Mouse (Mus musculus) spleen, adult 10 weeks (tissue): ENCODE data around the gene Ccno. TPM values are rescaled to one million over a fixed set of nuclear protein-coding genes. Genes with fewer than 3 reads are reported as not detected.

Source experiments
- polyA plus RNA-seq: library from polyadenylated mRNA; stranded (reverse); fragments of 350-450 nt; fragmentation: Illumina TruSeq; extraction: RNeasy Lipid Tissue Mini Kit (QIAGEN cat#74804); gene quantifications from one replicate; pipeline ENCODE4 v1.2.3, GENCODE M21; 2015; ENCODE audit warnings: low replicate concordance; ENCODE audit not compliant: insufficient read depth

The Ccno gene
- not detected for polyA plus RNA-seq

GRCm38 (mm10) chr13:112987532-112987943 is at the start of gene Ccno:
Gene Ccno (plus strand): TSS chr13:112987802.

GRCm38 (mm10) chr13:112993531-112994152 is 6.0 kb downstream of the Ccno start, which contains the start of gene Mcidas:
Gene Mcidas (plus strand): TSS chr13:112993845.

DNA sequence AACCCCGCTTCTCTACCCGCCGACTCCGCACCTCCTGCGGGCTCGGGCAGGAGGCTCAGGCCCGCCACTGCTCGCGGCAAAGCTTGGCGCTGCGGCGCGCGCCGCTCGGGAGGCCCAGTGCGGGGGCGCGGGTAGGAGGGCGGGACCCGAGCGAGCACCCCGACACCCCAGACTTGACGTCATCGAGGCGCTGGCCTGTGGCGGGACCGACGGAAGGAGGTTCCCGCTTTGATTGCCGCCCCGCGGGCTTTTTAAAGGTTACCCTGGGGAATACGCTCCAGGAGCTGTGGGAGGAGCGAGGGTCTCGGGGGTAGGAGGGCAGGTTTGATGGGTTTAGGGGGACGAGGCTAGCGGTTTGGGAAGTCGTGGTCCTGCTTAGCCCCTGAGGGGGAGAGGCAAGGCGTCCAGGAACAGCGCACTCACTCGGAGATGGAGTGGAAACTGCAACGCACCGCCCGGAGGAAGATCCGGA is 47.4 kb downstream of the Ccno start, which contains the start of gene Cdc20b:
Gene Cdc20b (plus strand): TSS at position 162 of the 472 bp plus-strand sequence.

Other genes with a start within 250 kb of the Ccno start
- gene Plpp1, start 187.0 kb upstream of the Ccno start, polyA plus RNA-seq = 127 TPM
- gene Mtrex, start 60.4 kb upstream of the Ccno start, polyA plus RNA-seq = 78.0 TPM
- 22.0 TPM for gene Dhx29, start 60.3 kb upstream of the Ccno start, polyA plus RNA-seq
- gene Mcidas, start 6.0 kb downstream of the Ccno start, polyA plus RNA-seq = not detected
- 0.23 TPM for gene Cdc20b, start 47.3 kb downstream of the Ccno start, polyA plus RNA-seq
- gene Gpx8, start 58.6 kb downstream of the Ccno start, polyA plus RNA-seq = 21.1 TPM
- 132 TPM for gene Gzma, start 113.2 kb downstream of the Ccno start, polyA plus RNA-seq
- gene Esm1, start 221.9 kb downstream of the Ccno start, polyA plus RNA-seq = 14.0 TPM
- 0.90 TPM for gene Gzmk, start 238.1 kb downstream of the Ccno start, polyA plus RNA-seq